Mouse (Mus musculus) liver, embryonic 15.5 days (tissue): ENCODE measurements around the gene Tnni1. TPM values are rescaled to one million over a fixed set of nuclear protein-coding genes. Genes with fewer than 3 reads are reported as not detected.

Experiments used
- ATAC-seq: fragments of 200-750 bp; cut with Nextera tagmentation; 2 replicates; pipeline ENCODE4 v1.8.0; 2017; ENCODE audit warnings: moderate number of reproducible peaks, mild to moderate bottlenecking, moderate library complexity; ENCODE audit not compliant: insufficient read depth
- H3K27ac ChIP-seq: fragments of 300-500 bp; sonication (generic); replicated peaks from 2 replicates; pipeline ENCODE4 v1.5.1; 2015; ENCODE audit warnings: mild to moderate bottlenecking, inconsistent platforms
- H3K27me3 ChIP-seq: fragments of 300-500 bp; sonication (generic); 2 replicates; pipeline ENCODE4 v1.6.1; 2015; ENCODE audit warnings: mild to moderate bottlenecking, inconsistent platforms
- H3K36me3 ChIP-seq: fragments of 300-500 bp; sonication (generic); replicated peaks from 2 replicates; pipeline ENCODE4 v1.6.1; 2015; ENCODE audit warnings: moderate library complexity, mild to moderate bottlenecking, inconsistent platforms
- H3K4me1 ChIP-seq: fragments of 300-500 bp; sonication (generic); replicated peaks from 2 replicates; pipeline ENCODE4 v1.6.1; 2015; ENCODE audit warnings: inconsistent platforms
- H3K4me2 ChIP-seq: fragments of 300-500 bp; sonication (generic); 2 replicates; pipeline ENCODE4 v1.6.1; 2015; ENCODE audit warnings: moderate library complexity, mild to moderate bottlenecking, inconsistent platforms
- H3K4me3 ChIP-seq: fragments of 300-500 bp; sonication (generic); replicated peaks from 2 replicates; pipeline ENCODE4 v1.5.1; 2015; ENCODE audit warnings: mild to moderate bottlenecking, inconsistent platforms
- H3K9ac ChIP-seq: fragments of 300-500 bp; sonication (generic); 2 replicates; pipeline ENCODE4 v1.6.1; 2015; ENCODE audit warnings: moderate library complexity, mild to moderate bottlenecking, inconsistent platforms
- H3K9me3 ChIP-seq: fragments of 300-500 bp; sonication (generic); replicated peaks from 2 replicates; pipeline ENCODE4 v1.6.1; 2016; ENCODE audit warnings: inconsistent platforms
- WGBS: fragments of 180-500 bp; shearing (Covaris S2); methylation state at CpG from one replicate; pipeline ENCODE4 v1.1.7; 2015; ENCODE audit warnings: mixed read lengths; ENCODE audit not compliant: insufficient replicate concordance; 5-methylcytosine and 5-hydroxymethylcytosine counted together
- polyA plus RNA-seq: library from polyadenylated mRNA; unstranded; fragments of >200 nt; fragmentation: Nextera tagmentation; extraction: Ambion mirVana; gene quantifications from 2 replicates; pipeline ENCODE4 v1.2.1, GENCODE M21; 2015

The Tnni1 gene
- polyA plus RNA-seq, 1 experiment from 2014 or later, result 23.2 TPM

GRCm38 (mm10) chr1:135767324-135767890 is 11.8 kb upstream of the Tnni1 start:
- Histone ChIP-seq H3K36me3 (no peaks in the 10 kb centered on the region), H3K4me3 (peak overlapping the region; percentile 60), H3K27me3 (peaks cover 56% of the 10 kb centered on the region), H3K27ac (no peak overlapping the region), H3K9ac (no peak overlapping the region), H3K4me1 (peaks cover 20% of the 10 kb centered on the region), H3K9me3 (no peaks in the 10 kb centered on the region), H3K4me2 (peak overlapping the region; percentile 90)
- WGBS, result 63% methylated on average over 4 of the region's 4 CpGs
- no peak for ATAC-seq

GRCm38 (mm10) chr1:135768400-135768799 is 10.8 kb upstream of the Tnni1 start:
- Histone ChIP-seq H3K27me3 (peaks cover 54% of the 10 kb centered on the region), H3K4me2 (no peak overlapping the region), H3K27ac (no peak overlapping the region), H3K4me3 (no peak overlapping the region), H3K4me1 (peaks cover 20% of the 10 kb centered on the region), H3K36me3 (no peaks in the 10 kb centered on the region), H3K9me3 (no peaks in the 10 kb centered on the region), H3K9ac (no peak overlapping the region)
- 67% methylated on average over 2 of the region's 2 CpGs for WGBS
- ATAC-seq, result no peak

GRCm38 (mm10) chr1:135770237-135770636 is 9.0 kb upstream of the Tnni1 start:
- H3K4me3 ChIP-seq, result no peak overlapping the region
- H3K27ac ChIP-seq, result no peak overlapping the region
- whole genome bisulfite sequencing, result 34% methylated on average over 7 of the region's 7 CpGs
- ATAC-seq, result no peak
- H3K9me3 ChIP-seq, result no peaks in the 10 kb centered on the region
- no peak overlapping the region for H3K4me2 ChIP-seq
- peaks cover 20% of the 10 kb centered on the region for H3K4me1 ChIP-seq
- H3K9ac ChIP-seq, result no peak overlapping the region
- peaks cover 36% of the 10 kb centered on the region for H3K27me3 ChIP-seq
- no peaks in the 10 kb centered on the region for H3K36me3 ChIP-seq

GRCm38 (mm10) chr1:135770896-135771572 is 8.2 kb upstream of the Tnni1 start:
- ATAC-seq, result no peak
- H3K4me2 ChIP-seq, result no peak overlapping the region
- WGBS, result 39% methylated on average over 12 of the region's 12 CpGs

GRCm38 (mm10) chr1:135771573-135771970 is 7.7 kb upstream of the Tnni1 start:
- H3K9ac ChIP-seq, result no peak overlapping the region
- WGBS, result 57% methylated on average over 8 of the region's 8 CpGs
- H3K36me3 ChIP-seq, result no peaks in the 10 kb centered on the region
- peaks cover 22% of the 10 kb centered on the region for H3K27me3 ChIP-seq
- no peak overlapping the region for H3K4me3 ChIP-seq
- no peak for ATAC-seq
- H3K4me2 ChIP-seq, result no peak overlapping the region
- H3K9me3 ChIP-seq, result no peaks in the 10 kb centered on the region
- no peak overlapping the region for H3K27ac ChIP-seq
- peaks cover 8% of the 10 kb centered on the region for H3K4me1 ChIP-seq

More at GRCm38 (mm10) chr1:135770896-135771572, 8.2 kb upstream of the Tnni1 start:
- Histone ChIP-seq H3K27ac (no peak overlapping the region), H3K4me3 (no peak overlapping the region), H3K9me3 (no peaks in the 10 kb centered on the region), H3K4me1 (peaks cover 13% of the 10 kb centered on the region), H3K36me3 (no peaks in the 10 kb centered on the region), H3K9ac (no peak overlapping the region), H3K27me3 (peaks cover 28% of the 10 kb centered on the region)

GRCm38 (mm10) chr1:135776596-135776995 is 2.6 kb upstream of the Tnni1 start:
- Histone ChIP-seq H3K4me2 (no peak overlapping the region), H3K9me3 (no peaks in the 10 kb centered on the region), H3K36me3 (no peaks in the 10 kb centered on the region), H3K4me1 (peaks cover 18% of the 10 kb centered on the region), H3K27me3 (peaks cover 14% of the 10 kb centered on the region), H3K4me3 (no peak overlapping the region), H3K9ac (no peak overlapping the region), H3K27ac (no peak overlapping the region)
- no peak for ATAC-seq

GRCm38 (mm10) chr1:135777046-135777445 is 2.2 kb upstream of the Tnni1 start:
- H3K4me3 ChIP-seq, result no peak overlapping the region
- no peaks in the 10 kb centered on the region for H3K36me3 ChIP-seq
- no peak for ATAC-seq
- no peaks in the 10 kb centered on the region for H3K9me3 ChIP-seq
- WGBS, result 70% methylated on average over 1 of the region's 1 CpGs
- peaks cover 18% of the 10 kb centered on the region for H3K4me1 ChIP-seq
- H3K27ac ChIP-seq, result no peak overlapping the region
- H3K9ac ChIP-seq, result no peak overlapping the region
- peaks cover 14% of the 10 kb centered on the region for H3K27me3 ChIP-seq
- no peak overlapping the region for H3K4me2 ChIP-seq

GRCm38 (mm10) chr1:135780649-135781048 is 1.4 kb downstream of the Tnni1 start:
- Histone ChIP-seq H3K36me3 (no peaks in the 10 kb centered on the region), H3K27me3 (peaks cover 14% of the 10 kb centered on the region), H3K4me3 (no peak overlapping the region), H3K27ac (no peak overlapping the region), H3K4me2 (no peak overlapping the region), H3K9ac (no peak overlapping the region), H3K4me1 (peaks cover 18% of the 10 kb centered on the region), H3K9me3 (no peaks in the 10 kb centered on the region)
- no peak for ATAC-seq
- WGBS, result 46% methylated on average over 4 of the region's 4 CpGs

- no peaks in the 10 kb centered on the region for H3K9me3 ChIP-seq
- H3K4me3 ChIP-seq, result no peak overlapping the region
- H3K27me3 ChIP-seq, result peaks cover 14% of the 10 kb centered on the region
- no peak for ATAC-seq
- 14% methylated on average over 13 of the region's 13 CpGs for WGBS
- no peak overlapping the region for H3K4me2 ChIP-seq
- peaks cover 18% of the 10 kb centered on the region for H3K4me1 ChIP-seq
- no peak overlapping the region for H3K9ac ChIP-seq
- no peak overlapping the region for H3K27ac ChIP-seq
- H3K36me3 ChIP-seq, result no peaks in the 10 kb centered on the region
These were observed 2.0 kb downstream of the Tnni1 start for GRCm38 (mm10) chr1:135781220-135781619.

- ATAC-seq, result no peak
These were observed 3.6 kb downstream of the Tnni1 start for GRCm38 (mm10) chr1:135782816-135783215.

GRCm38 (mm10) chr1:135787799-135788198 is 8.6 kb downstream of the Tnni1 start:
- no peak overlapping the region for H3K9ac ChIP-seq
- no peak overlapping the region for H3K4me2 ChIP-seq
- H3K36me3 ChIP-seq, result no peaks in the 10 kb centered on the region
- no peak for ATAC-seq
- H3K4me3 ChIP-seq, result no peak overlapping the region
- WGBS, result 53% methylated on average over 3 of the region's 3 CpGs
- H3K9me3 ChIP-seq, result no peaks in the 10 kb centered on the region
- H3K27ac ChIP-seq, result no peak overlapping the region
- H3K4me1 ChIP-seq, result peaks cover 11% of the 10 kb centered on the region
- H3K27me3 ChIP-seq, result peaks cover 21% of the 10 kb centered on the region

More at GRCm38 (mm10) chr1:135782816-135783215, 3.6 kb downstream of the Tnni1 start:
- peaks cover 14% of the 10 kb centered on the region for H3K27me3 ChIP-seq
- H3K9me3 ChIP-seq, result no peaks in the 10 kb centered on the region
- no peaks in the 10 kb centered on the region for H3K36me3 ChIP-seq
- H3K9ac ChIP-seq, result no peak overlapping the region
- 56% methylated on average over 10 of the region's 10 CpGs for WGBS
- no peak overlapping the region for H3K4me2 ChIP-seq
- H3K27ac ChIP-seq, result no peak overlapping the region
- H3K4me3 ChIP-seq, result no peak overlapping the region
- H3K4me1 ChIP-seq, result peaks cover 18% of the 10 kb centered on the region
